Mouse (Mus musculus): Measurements from ENCODE around the gene Zfp260. TPM values are rescaled to one million over a fixed set of nuclear protein-coding genes. Genes with fewer than 3 reads are reported as not detected.
"Not testable (repeated sequence)": the region's sequence is repeated elsewhere in the genome, so short reads cannot be mapped to it uniquely, and the experiment has no call there.

Gene Zfp260
- polyA plus RNA-seq, 1 experiment from 2014 or later: 87.8 TPM

GRCm38 (mm10) chr7:30116076-30116475 is 21.5 kb downstream of the Zfp260 start:
- Histone ChIP-seq H3K27ac (ENCODE audit: low read depth, low read length) (no peak overlapping the region), H3K36me3 (ENCODE audit: control insufficient read depth, insufficient read depth, low read length) (no peaks in the 10 kb centered on the region), H3K4me1 (ENCODE audit: control insufficient read depth, insufficient read depth, low read length) (no peaks in the 10 kb centered on the region), H3K9me3 (ENCODE audit: control insufficient read depth, low read length) (no peaks in the 10 kb centered on the region), H3K4me3 (ENCODE audit: low read depth, low read length) (no peak overlapping the region), H3K27me3 (ENCODE audit: control insufficient read depth, insufficient read depth, low read length) (no peaks in the 10 kb centered on the region), H3K4me2 (ENCODE audit: low read depth, low read length) (no peak overlapping the region), H3K9ac (replicated peaks; ENCODE audit: low read depth, low read length) (no peak overlapping the region)
- ATAC-seq (ENCODE audit: low read depth): no peak
- 92% methylated on average over 5 of the region's 5 CpGs for WGBS

- WGBS: 93% methylated on average over 12 of the region's 12 CpGs
- H3K27me3 ChIP-seq (ENCODE audit: control insufficient read depth, insufficient read depth, low read length); H3K27ac ChIP-seq (ENCODE audit: low read depth, low read length); H3K4me2 ChIP-seq (ENCODE audit: low read depth, low read length); ATAC-seq (ENCODE audit: low read depth); H3K9ac ChIP-seq (replicated peaks; ENCODE audit: low read depth, low read length); H3K36me3 ChIP-seq (ENCODE audit: control insufficient read depth, insufficient read depth, low read length); H3K4me1 ChIP-seq (ENCODE audit: control insufficient read depth, insufficient read depth, low read length); H3K4me3 ChIP-seq (ENCODE audit: low read depth, low read length); H3K9me3 ChIP-seq (ENCODE audit: control insufficient read depth, low read length): not testable (repeated sequence)
Measured at GRCm38 (mm10) chr7:30117935-30118334, 23.4 kb downstream of the Zfp260 start.

DNA sequence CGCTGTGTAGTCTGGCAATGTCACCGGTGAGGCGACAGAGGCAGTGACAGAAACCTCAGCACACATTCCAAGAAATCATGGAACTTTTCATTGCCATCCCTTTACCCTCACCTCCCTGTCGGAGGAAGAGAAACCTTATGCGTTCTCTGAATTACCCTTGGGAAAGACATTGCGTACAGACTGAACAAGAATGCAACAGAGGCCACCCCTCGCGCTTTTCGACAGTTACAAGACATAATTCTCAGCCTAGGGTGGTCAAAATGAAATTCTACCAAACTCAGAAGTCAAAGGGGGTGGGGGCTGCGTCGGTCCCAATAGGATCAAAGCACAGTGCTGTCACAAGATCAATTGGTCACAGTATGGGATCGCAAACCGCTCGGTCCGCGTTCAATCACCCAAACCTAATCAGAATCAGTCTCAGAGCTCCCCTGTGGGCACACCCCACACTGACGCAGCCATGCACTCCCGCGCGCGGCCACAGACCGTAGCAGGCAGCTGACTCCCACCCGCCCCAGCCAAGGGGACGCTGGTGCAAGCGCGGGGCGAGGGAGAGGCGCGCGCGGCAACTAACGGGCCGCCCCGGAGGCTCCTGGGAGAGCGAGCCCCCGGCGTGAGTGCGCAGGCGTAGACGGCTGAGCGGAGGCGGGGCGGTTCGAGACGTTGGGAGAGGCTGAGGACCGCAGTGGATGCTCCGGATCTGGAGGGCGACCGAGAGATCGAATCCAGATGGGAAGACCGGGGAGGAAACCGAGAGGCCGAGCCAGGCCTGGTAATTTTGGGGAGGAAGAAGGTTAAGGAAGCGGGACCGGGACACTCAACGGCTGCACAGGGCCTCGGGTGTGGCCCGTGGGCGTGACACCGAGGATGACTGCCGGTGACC is 27.0 kb downstream of the Zfp260 start, which contains the start of gene Zfp382:
Gene Zfp382 (plus strand): TSS at position 635 of the 880 bp plus-strand sequence.
- no peaks in the 10 kb centered on the region for H3K4me1 ChIP-seq (ENCODE audit: control insufficient read depth, insufficient read depth, low read length)
- peak within 1 kb of the TSS; percentile 72 for H3K4me2 ChIP-seq (ENCODE audit: low read depth, low read length)
- H3K36me3 ChIP-seq (ENCODE audit: control insufficient read depth, insufficient read depth, low read length): no peaks in the 10 kb centered on the region
- peak; percentile 98 for ATAC-seq (ENCODE audit: low read depth)
- WGBS: under 1% methylated on average over 61 of the region's 61 CpGs
- no peaks in the 10 kb centered on the region for H3K27me3 ChIP-seq (ENCODE audit: control insufficient read depth, insufficient read depth, low read length)
- H3K9me3 ChIP-seq (ENCODE audit: control insufficient read depth, low read length): no peaks in the 10 kb centered on the region
- peak within 1 kb of the TSS; percentile 62 for H3K9ac ChIP-seq (replicated peaks; ENCODE audit: low read depth, low read length)
- H3K27ac ChIP-seq (ENCODE audit: low read depth, low read length): peak within 1 kb of the TSS; percentile 70
- peak within 1 kb of the TSS; percentile 51 for H3K4me3 ChIP-seq (ENCODE audit: low read depth, low read length)

- Histone ChIP-seq H3K36me3 (ENCODE audit: control insufficient read depth, insufficient read depth, low read length) (0 out of 2 replicates have a peak, but pooled peaks cover 6% of the 10 kb centered on the region), H3K9ac (replicated peaks; ENCODE audit: low read depth, low read length) (peak overlapping the region; percentile 62), H3K4me2 (ENCODE audit: low read depth, low read length) (peak overlapping the region; percentile 72), H3K27me3 (ENCODE audit: control insufficient read depth, insufficient read depth, low read length) (no peaks in the 10 kb centered on the region), H3K27ac (ENCODE audit: low read depth, low read length) (peak overlapping the region; percentile 70), H3K4me1 (ENCODE audit: control insufficient read depth, insufficient read depth, low read length) (no peaks in the 10 kb centered on the region), H3K4me3 (ENCODE audit: low read depth, low read length) (peak overlapping the region; percentile 51), H3K9me3 (ENCODE audit: control insufficient read depth, low read length) (no peaks in the 10 kb centered on the region)
- 6% methylated on average over 15 of the region's 15 CpGs for WGBS
- no peak; the same call in 1 of the 2 replicates for ATAC-seq (ENCODE audit: low read depth)
Measured at GRCm38 (mm10) chr7:30122188-30122530, 27.6 kb downstream of the Zfp260 start.

GRCm38 (mm10) chr7:30129900-30130299 is 35.3 kb downstream of the Zfp260 start:
- no peak for ATAC-seq (ENCODE audit: low read depth)
- 95% methylated on average over 8 of the region's 8 CpGs for WGBS
- H3K36me3 ChIP-seq (ENCODE audit: control insufficient read depth, insufficient read depth, low read length): peaks cover 49% of the 10 kb centered on the region

DNA sequence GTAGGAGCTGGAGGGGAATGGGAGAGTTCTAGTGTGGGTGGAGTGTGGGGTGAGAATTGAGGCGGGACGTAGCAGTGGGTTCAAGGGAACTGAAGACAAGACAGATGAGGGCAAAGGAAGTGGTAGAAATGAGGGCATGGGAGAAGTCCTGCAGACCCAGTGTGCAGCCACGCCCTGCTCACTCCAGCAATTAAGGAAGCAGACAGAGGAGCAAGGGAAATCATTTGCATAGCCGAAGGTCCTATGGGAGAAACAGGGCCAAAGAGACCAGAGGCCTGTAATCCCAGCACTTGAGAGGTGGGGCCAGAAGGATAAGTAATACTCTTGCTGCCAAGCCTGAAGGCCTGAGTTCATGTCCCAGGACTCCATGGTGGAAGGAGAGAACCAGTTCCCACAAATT is 37.8 kb downstream of the Zfp260 start:
- H3K27me3 ChIP-seq (ENCODE audit: control insufficient read depth, insufficient read depth, low read length): no peaks in the 10 kb centered on the region
- H3K9ac ChIP-seq (replicated peaks; ENCODE audit: low read depth, low read length): no peak overlapping the region
- WGBS: 90% methylated on average over 4 of the region's 4 CpGs
- no peaks in the 10 kb centered on the region for H3K9me3 ChIP-seq (ENCODE audit: control insufficient read depth, low read length)
- H3K4me3 ChIP-seq (ENCODE audit: low read depth, low read length): no peak overlapping the region
- no peaks in the 10 kb centered on the region for H3K4me1 ChIP-seq (ENCODE audit: control insufficient read depth, insufficient read depth, low read length)
- ATAC-seq (ENCODE audit: low read depth): no peak
- H3K27ac ChIP-seq (ENCODE audit: low read depth, low read length): no peak overlapping the region
- no peak overlapping the region for H3K4me2 ChIP-seq (ENCODE audit: low read depth, low read length)
- H3K36me3 ChIP-seq (ENCODE audit: control insufficient read depth, insufficient read depth, low read length): peaks cover 49% of the 10 kb centered on the region

More at GRCm38 (mm10) chr7:30129900-30130299, 35.3 kb downstream of the Zfp260 start:
- no peaks in the 10 kb centered on the region for H3K4me1 ChIP-seq (ENCODE audit: control insufficient read depth, insufficient read depth, low read length)
- no peaks in the 10 kb centered on the region for H3K9me3 ChIP-seq (ENCODE audit: control insufficient read depth, low read length)
- no peak overlapping the region for H3K4me2 ChIP-seq (ENCODE audit: low read depth, low read length)
- H3K4me3 ChIP-seq (ENCODE audit: low read depth, low read length): no peak overlapping the region
- H3K9ac ChIP-seq (replicated peaks; ENCODE audit: low read depth, low read length): no peak overlapping the region
- H3K27me3 ChIP-seq (ENCODE audit: control insufficient read depth, insufficient read depth, low read length): no peaks in the 10 kb centered on the region
- no peak overlapping the region for H3K27ac ChIP-seq (ENCODE audit: low read depth, low read length)

- H3K9me3 ChIP-seq (ENCODE audit: control insufficient read depth, low read length): no peaks in the 10 kb centered on the region
- peaks cover 31% of the 10 kb centered on the region for H3K36me3 ChIP-seq (ENCODE audit: control insufficient read depth, insufficient read depth, low read length)
- no peak overlapping the region for H3K9ac ChIP-seq (replicated peaks; ENCODE audit: low read depth, low read length)
- no peak for ATAC-seq (ENCODE audit: low read depth)
- no peak overlapping the region for H3K27ac ChIP-seq (ENCODE audit: low read depth, low read length)
- no peak overlapping the region for H3K4me2 ChIP-seq (ENCODE audit: low read depth, low read length)
- WGBS: 91% methylated on average over 10 of the region's 10 CpGs
- H3K4me3 ChIP-seq (ENCODE audit: low read depth, low read length): no peak overlapping the region
- H3K4me1 ChIP-seq (ENCODE audit: control insufficient read depth, insufficient read depth, low read length): no peaks in the 10 kb centered on the region
- H3K27me3 ChIP-seq (ENCODE audit: control insufficient read depth, insufficient read depth, low read length): no peaks in the 10 kb centered on the region
Measured at GRCm38 (mm10) chr7:30136826-30137225, 42.2 kb downstream of the Zfp260 start.

DNA sequence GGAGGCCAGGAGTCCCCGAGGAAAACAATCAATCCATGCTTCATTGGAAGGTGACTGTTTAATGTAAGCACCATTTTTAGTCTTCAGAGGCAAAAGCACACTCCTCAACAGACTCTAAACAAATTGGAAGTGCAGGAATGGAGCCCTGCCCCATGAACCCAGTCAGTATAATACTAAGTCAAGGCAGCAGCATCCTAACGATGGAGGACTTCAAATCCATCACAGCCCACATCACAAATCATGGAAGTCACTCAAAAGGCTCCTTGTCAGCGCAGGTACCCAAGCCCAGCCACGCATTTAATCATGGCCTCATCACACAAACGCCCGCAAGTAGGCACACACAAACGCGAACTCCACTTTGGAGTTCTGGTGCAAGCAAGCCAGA is 48.6 kb downstream of the Zfp260 start:
- Histone ChIP-seq H3K36me3 (ENCODE audit: control insufficient read depth, insufficient read depth, low read length) (no peaks in the 10 kb centered on the region), H3K4me1 (ENCODE audit: control insufficient read depth, insufficient read depth, low read length) (no peaks in the 10 kb centered on the region), H3K9ac (replicated peaks; ENCODE audit: low read depth, low read length) (peak overlapping the region; percentile 55), H3K4me2 (ENCODE audit: low read depth, low read length) (peak overlapping the region; percentile 54), H3K4me3 (ENCODE audit: low read depth, low read length) (peak overlapping the region; percentile 54), H3K27me3 (ENCODE audit: control insufficient read depth, insufficient read depth, low read length) (no peaks in the 10 kb centered on the region), H3K9me3 (ENCODE audit: control insufficient read depth, low read length) (no peaks in the 10 kb centered on the region), H3K27ac (ENCODE audit: low read depth, low read length) (peak overlapping the region; percentile 5; the same call in 1 of the 2 replicates)
- peak; percentile 49 for ATAC-seq (ENCODE audit: low read depth)
- WGBS: 13% methylated on average over 8 of the region's 8 CpGs

- ATAC-seq (ENCODE audit: low read depth): peak; percentile 96
- 2% methylated on average over 35 of the region's 35 CpGs for WGBS
- peaks cover 4% of the 10 kb centered on the region; the same call in 1 of the 2 replicates for H3K9me3 ChIP-seq (ENCODE audit: control insufficient read depth, low read length)
- H3K27me3 ChIP-seq (ENCODE audit: control insufficient read depth, insufficient read depth, low read length): no peaks in the 10 kb centered on the region
- peak overlapping the region; percentile 55 for H3K9ac ChIP-seq (replicated peaks; ENCODE audit: low read depth, low read length)
- H3K27ac ChIP-seq (ENCODE audit: low read depth, low read length): peak overlapping the region; percentile 78
- no peaks in the 10 kb centered on the region for H3K4me1 ChIP-seq (ENCODE audit: control insufficient read depth, insufficient read depth, low read length)
- peak overlapping the region; percentile 54 for H3K4me3 ChIP-seq (ENCODE audit: low read depth, low read length)
- peak overlapping the region; percentile 54 for H3K4me2 ChIP-seq (ENCODE audit: low read depth, low read length)
- H3K36me3 ChIP-seq (ENCODE audit: control insufficient read depth, insufficient read depth, low read length): no peaks in the 10 kb centered on the region
Measured at GRCm38 (mm10) chr7:30143555-30144209, 49.1 kb downstream of the Zfp260 start.

Data from neural tube, embryonic 14.5 days (tissue).